Mouse (Mus musculus) heart, postnatal 25 days (tissue): ENCODE measurements around the gene Gm9. TPM values are rescaled to one million over a fixed set of nuclear protein-coding genes. Genes with fewer than 3 reads are reported as not detected.
A peak's percentile ranks its signal among the peaks of the same experiment; 100 is the strongest.
"Not testable (repeated sequence)": the region's sequence is repeated elsewhere in the genome, so short reads cannot be mapped to it uniquely, and the experiment has no call there.

Experiments used
- DNase-seq: peaks from one replicate; pipeline ENCODE4 v3.0.0; 2022; ENCODE audit warnings: low spot score
- intact Hi-C: fragments of 180-260 bp; cut with DNase I; formaldehyde crosslinking; loops from one replicate; pipeline ENCODE4 v1.15.1; 2025
- total RNA-seq, 2 experiments: library from RNA; stranded (reverse); gene quantifications; 2 replicates each; pipeline ENCODE4 v1.2.3; 2021

Gm9 gene
- not detected for total RNA-seq

DNA sequence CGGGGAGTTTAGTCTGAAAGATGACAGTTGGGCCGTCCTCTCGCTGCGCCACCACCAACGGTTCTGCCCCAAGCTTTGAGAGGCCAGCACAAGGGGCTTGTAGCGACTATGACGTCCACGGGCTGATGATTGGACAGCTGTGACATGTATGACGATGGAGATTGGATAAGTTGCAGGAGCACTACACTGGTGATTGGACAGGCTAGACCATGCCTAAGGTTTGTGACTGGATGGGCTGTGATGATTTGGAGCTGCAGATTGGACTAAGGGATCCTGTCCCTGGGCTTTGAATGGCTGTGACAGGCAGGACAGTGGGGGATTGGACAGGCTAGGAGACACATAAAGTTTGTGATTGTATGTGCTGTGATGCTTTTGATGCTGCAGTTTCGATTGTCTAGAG is at the start of gene Gm9:
Gene Gm9, minus strand, starts transcription at position 101 of the 400 bp plus-strand sequence.
- DNase-seq: no peak
- intact Hi-C loops: no loop called here

DNA sequence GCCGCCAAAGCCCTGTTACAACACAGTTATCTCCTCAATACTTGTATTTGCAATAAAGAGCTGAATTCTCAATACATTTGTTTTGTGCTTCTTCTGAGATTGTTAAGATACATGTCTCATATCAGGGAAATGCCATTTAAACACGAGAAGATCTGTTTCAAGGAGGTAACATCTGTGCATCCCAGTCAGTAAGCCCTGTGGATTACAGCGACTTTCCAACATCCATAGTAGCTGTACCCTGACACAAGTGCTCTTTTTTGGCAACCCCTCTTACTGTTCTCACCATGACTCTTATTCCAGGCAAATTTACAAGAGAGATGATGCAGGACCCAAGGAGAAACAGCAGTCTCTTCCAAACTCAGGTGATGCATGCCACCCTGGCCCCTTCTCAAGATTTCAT is 38.8 kb upstream of the Gm9 start, which contains the start of gene Rhox3a:
Gene Rhox3a, plus strand, starts transcription at position 301 of the 400 bp plus-strand sequence.
- DNase-seq, intact Hi-C loops: not testable (repeated sequence)

DNA sequence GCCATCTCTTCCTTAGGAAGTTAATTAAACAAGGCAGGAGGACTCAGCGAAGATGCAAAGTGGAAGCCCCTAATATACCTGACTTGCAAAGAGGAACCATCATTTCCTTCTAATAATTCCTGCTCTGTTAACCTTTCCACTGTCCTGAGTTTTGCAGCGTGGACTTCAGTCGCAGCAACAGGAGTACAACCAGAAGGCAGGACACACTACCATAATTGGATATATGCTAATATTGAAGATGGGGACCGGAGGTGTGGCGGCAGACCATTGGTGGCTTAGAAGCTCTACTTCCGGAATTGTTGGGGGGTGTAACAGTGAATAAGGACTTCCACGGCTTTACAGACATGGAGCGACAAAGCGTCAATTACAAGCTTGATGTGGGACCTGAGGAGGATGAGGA is 33.8 kb upstream of the Gm9 start, which contains the start of gene Rhox2a:
Gene Rhox2a, plus strand, starts transcription at position 301 of the 400 bp plus-strand sequence.
- DNase-seq, intact Hi-C loops: not testable (repeated sequence)

DNA sequence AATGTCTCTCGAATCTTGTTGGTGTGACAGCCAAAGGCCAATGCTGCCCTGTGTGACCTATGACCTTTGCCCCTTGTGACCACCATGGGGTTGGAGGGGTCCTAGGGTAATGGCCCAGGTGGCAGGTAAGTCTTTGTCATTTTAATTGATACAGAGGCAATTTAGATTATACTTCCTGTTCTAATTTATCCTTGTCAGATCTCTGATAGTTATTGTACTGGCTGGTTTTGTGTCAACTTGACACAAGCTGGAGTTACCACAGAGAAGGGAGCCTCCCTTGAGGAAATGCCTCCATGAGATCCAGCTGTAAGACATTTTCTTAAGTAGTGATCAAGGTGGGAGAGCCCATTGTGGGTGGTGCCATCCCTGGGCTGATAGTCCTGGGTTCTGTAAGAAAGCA is 11.3 kb upstream of the Gm9 start, which contains the start of gene Rhox1:
Gene Rhox1, minus strand, starts transcription at position 101 of the 400 bp plus-strand sequence.
- DNase-seq, intact Hi-C loops: not testable (repeated sequence)

- intact Hi-C loops: loop anchor here (10.0 kb wide), 1 partner anchor 74 kb away; the partner anchor contains the start of gene Nkap
These were observed 12.2 kb downstream of the Gm9 start for GRCm38 (mm10) chrX:37198676-37199075.

GRCm38 (mm10) chrX:37191744-37192379 is 19.0 kb downstream of the Gm9 start:
- intact Hi-C loops: loop anchor here (10.0 kb wide), 1 partner anchor 67 kb away; the partner anchor contains the start of gene Nkap
- no peak for DNase-seq

More at GRCm38 (mm10) chrX:37198676-37199075, 12.2 kb downstream of the Gm9 start:
- no peak for DNase-seq

- intact Hi-C loops: loop anchor here (10.0 kb wide), 1 partner anchor 66 kb away; the partner anchor contains the start of gene Nkap
- DNase-seq: peak; percentile 43
These were observed 19.6 kb downstream of the Gm9 start, which contains the start of the genes Ndufa1 and Rnf113a1 for GRCm38 (mm10) chrX:37191105-37191743. Ndufa1 (minus strand) TSS chrX:37191163. Rnf113a1 (plus strand) TSS chrX:37191245.

- intact Hi-C loops: loop anchor here (10.0 kb wide), 1 partner anchor 66 kb away; the partner anchor contains the start of gene Nkap
- no peak for DNase-seq
These were observed 20.1 kb downstream of the Gm9 start for GRCm38 (mm10) chrX:37190755-37191104.

DNA sequence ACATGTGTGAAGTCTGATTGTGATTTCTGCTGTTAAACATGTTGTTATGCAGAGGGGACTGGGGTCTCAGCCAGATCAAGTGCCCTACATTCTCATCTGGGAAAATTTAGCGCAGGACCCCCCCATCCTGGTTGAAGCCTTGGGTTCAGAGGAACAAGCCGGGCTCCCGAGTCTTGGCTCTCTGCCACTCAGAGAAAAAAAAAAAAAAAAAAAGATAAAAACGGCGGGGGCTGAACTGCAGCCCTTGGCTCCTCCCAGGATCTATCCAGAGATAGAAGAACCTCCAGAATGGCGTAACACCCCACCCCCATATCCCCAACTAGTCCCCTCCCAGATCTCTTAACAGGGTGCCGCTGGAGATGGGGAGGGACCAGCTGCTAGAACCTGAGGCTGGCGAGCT is 26.4 kb downstream of the Gm9 start:
- intact Hi-C loops, DNase-seq: not testable (repeated sequence)

- intact Hi-C loops: no loop called here
- DNase-seq: no peak
These were observed 42.1 kb downstream of the Gm9 start, which contains the start of gene Akap14 for GRCm38 (mm10) chrX:37168742-37169141. Akap14 (minus strand) TSS chrX:37168842.

- DNase-seq: no peak
These were observed 43.8 kb downstream of the Gm9 start for GRCm38 (mm10) chrX:37167085-37167484.

GRCm38 (mm10) chrX:37163115-37163514 is 47.7 kb downstream of the Gm9 start:
- DNase-seq: no peak
- intact Hi-C loops: no loop called here

More at GRCm38 (mm10) chrX:37167085-37167484, 43.8 kb downstream of the Gm9 start:
- intact Hi-C loops: no loop called here

- DNase-seq: no peak
- intact Hi-C loops: no loop called here
These were observed 49.7 kb downstream of the Gm9 start for GRCm38 (mm10) chrX:37161169-37161568.

Other genes starting within 250 kb of the Gm9 start
- 1 to 10 TPM; 4.6 to 5.4 TPM for gene Sept6, start 219.2 kb downstream of the Gm9 start, total RNA-seq
- not detected for gene Sowahd, start 162.2 kb downstream of the Gm9 start, total RNA-seq
- 100 to 1,000 TPM; 313 to 327 TPM for gene Rpl39, start 125.6 kb downstream of the Gm9 start, total RNA-seq
- 1 to 10 TPM; 6.8 to 7.0 TPM for gene Upf3b, start 100.7 kb downstream of the Gm9 start, total RNA-seq
- gene Nkap, start 84.2 kb downstream of the Gm9 start, total RNA-seq: 10 to 100 TPM in 1 of 2 experiments, 1 to 10 TPM in 1; 8.9 to 10.2 TPM
- gene Akap14, start 42.2 kb downstream of the Gm9 start, total RNA-seq: not detected
- 100 to 1,000 TPM; 902 to 919 TPM for gene Ndufa1, start 19.9 kb downstream of the Gm9 start, total RNA-seq
- gene Rnf113a1, start 19.8 kb downstream of the Gm9 start, total RNA-seq: 1 to 10 TPM; 1.6 to 3.1 TPM
- gene Rhox1, start 11.2 kb upstream of the Gm9 start, total RNA-seq: not detected
- not detected for gene Rhox2a, start 33.9 kb upstream of the Gm9 start, total RNA-seq
- not detected for gene Rhox3a, start 38.9 kb upstream of the Gm9 start, total RNA-seq
- not detected for gene Rhox4a, start 54.3 kb upstream of the Gm9 start, total RNA-seq
- gene Rhox3a2, start 169.0 kb upstream of the Gm9 start, total RNA-seq: not detected
- not detected for gene Rhox4a2, start 179.8 kb upstream of the Gm9 start, total RNA-seq
- gene Rhox2b, start 201.0 kb upstream of the Gm9 start, total RNA-seq: not detected
- not detected for gene Rhox4b, start 221.5 kb upstream of the Gm9 start, total RNA-seq
- gene Rhox2c, start 242.6 kb upstream of the Gm9 start, total RNA-seq: not detected
- not detected for gene Rhox3c, start 247.5 kb upstream of the Gm9 start, total RNA-seq